Mouse (Mus musculus): ENCODE measurements around the gene Anapc1. TPM values are rescaled to one million over a fixed set of nuclear protein-coding genes. Genes with fewer than 3 reads are reported as not detected.

Anapc1 gene
- 54.9 and 58.6 TPM in 2 replicates for polyA plus RNA-seq (2015; fragmentation: Nextera tagmentation; extraction: Ambion mirVana)

DNA sequence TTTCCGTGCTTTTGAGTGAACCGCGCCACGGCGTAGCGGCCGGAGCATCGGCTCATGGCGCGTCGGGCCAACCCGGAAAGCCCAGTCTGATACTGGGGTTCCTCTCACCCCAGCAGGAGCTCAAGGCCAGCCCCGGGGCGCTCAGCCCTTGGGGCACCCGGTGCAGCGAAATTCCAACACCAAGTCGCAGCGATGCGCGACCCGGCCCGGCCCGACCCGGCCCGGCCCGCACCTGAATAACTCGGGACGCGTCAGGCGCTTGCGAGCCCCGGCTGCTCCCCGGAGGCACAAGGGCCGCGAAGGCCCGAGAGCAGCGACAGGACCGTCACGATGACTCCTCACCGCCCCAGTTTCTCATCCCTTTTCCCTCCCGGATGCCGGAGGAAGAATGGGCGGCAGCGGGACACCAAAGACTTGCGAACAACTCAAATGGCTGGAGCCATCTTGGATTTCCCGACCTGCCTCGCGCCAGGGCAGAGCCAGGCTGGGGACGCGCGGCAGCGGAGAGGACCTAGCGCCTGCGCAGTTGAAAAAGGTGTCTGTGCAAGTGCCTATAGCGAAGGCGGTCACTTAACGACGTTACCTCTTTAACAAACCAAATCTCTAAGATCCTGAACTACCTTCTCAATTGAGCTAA lies at the start of gene Anapc1:
Anapc1 (minus strand) TSS at position 471 of the 637 bp plus-strand sequence.
- peaks cover 10% of the 10 kb centered on the region for H3K36me3 ChIP-seq

DNA sequence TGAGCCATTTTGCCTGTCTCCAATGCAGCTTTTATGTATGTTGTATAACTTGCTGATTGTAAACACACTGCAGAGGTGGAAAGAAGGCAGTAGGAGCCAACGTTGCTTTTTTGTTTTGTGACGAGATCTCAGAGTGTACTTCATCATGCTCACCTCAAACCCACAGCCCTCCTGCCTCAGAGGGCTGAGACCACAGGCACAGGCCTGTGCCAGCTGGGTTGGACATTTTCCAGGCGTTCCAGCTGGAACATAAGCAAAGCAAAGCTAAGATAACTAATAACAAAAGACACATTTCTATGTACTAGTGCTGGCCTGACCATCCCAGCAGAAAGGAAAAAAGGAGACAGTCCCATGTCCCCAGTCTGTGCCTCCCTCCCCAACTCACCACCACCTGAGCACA lies 47.9 kb upstream of the Anapc1 start:
- no peaks in the 10 kb centered on the region for H3K9me3 ChIP-seq
- H3K4me3 ChIP-seq: no peak overlapping the region
- 0 out of 2 replicates have a peak, but pooled peaks cover 5% of the 10 kb centered on the region for H3K4me1 ChIP-seq
- no peaks in the 10 kb centered on the region for H3K36me3 ChIP-seq
- 60% methylated on average over 3 of the region's 3 CpGs for WGBS
- no peaks in the 10 kb centered on the region for H3K27me3 ChIP-seq
- ATAC-seq (replicated peaks): no peak
- H3K9ac ChIP-seq (replicated peaks): no peak overlapping the region
- no peak overlapping the region for H3K4me2 ChIP-seq (replicated peaks)
- no peak overlapping the region for H3K27ac ChIP-seq (replicated peaks)

More for the DNA sequence above, at the start of gene Anapc1:
- Histone ChIP-seq H3K27ac (replicated peaks) (peak within 1 kb of the TSS; percentile 93), H3K9ac (replicated peaks) (peak within 1 kb of the TSS; percentile 94), H3K9me3 (no peaks in the 10 kb centered on the region), H3K4me2 (replicated peaks) (peak within 1 kb of the TSS; percentile 65), H3K27me3 (no peaks in the 10 kb centered on the region), H3K4me3 (peak within 1 kb of the TSS; percentile 84), H3K4me1 (peaks cover 20% of the 10 kb centered on the region)
- under 1% methylated on average over 58 of the region's 58 CpGs for WGBS
- peak; percentile 98 for ATAC-seq (replicated peaks)

DNA sequence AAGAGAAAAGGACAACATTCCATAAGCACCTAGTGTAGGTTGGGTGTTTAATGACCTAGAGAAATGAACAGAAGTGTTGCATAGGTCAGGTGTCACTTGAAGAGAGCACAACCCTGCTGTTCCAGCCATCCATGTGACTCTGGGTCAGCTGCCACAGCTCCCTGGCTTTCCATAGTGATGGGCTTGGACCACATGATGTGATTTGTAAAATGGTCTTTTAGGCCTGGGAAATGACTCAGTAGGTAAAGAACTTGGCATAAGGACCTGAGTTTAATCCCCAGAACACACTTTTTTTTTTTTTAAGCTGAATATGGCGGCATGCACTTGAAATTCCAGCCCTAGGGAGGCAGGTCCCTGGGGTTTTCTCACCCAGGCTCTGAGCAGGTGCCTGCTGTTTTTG lies 44.8 kb upstream of the Anapc1 start:
- Histone ChIP-seq H3K9ac (replicated peaks) (no peak overlapping the region), H3K4me2 (replicated peaks) (no peak overlapping the region), H3K4me3 (no peak overlapping the region), H3K27ac (replicated peaks) (no peak overlapping the region), H3K27me3 (no peaks in the 10 kb centered on the region), H3K4me1 (no peaks in the 10 kb centered on the region), H3K36me3 (no peaks in the 10 kb centered on the region), H3K9me3 (no peaks in the 10 kb centered on the region)
- ATAC-seq (replicated peaks): no peak
- whole genome bisulfite sequencing: 84% methylated on average over 1 of the region's 1 CpGs

DNA sequence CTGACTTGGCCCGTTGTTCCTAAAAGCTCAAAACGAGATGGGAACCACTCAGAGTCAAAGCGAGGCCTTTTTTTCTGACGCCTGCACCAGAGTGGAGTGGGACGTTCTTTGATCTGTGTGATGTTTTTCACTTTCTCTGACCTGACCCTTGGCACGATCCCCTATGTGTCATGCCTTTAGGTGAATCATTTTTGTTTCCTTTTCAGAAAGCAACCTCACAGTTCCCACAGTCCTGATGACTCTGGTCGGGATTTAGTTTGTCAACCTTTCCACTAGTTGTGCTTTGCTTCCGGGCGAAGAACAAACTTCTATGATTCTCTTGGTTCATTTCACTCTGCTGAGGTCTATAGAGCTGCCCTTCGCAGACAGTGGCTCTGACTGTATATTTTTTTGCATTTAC lies 44.3 kb upstream of the Anapc1 start:
- no peak overlapping the region for H3K4me3 ChIP-seq

DNA sequence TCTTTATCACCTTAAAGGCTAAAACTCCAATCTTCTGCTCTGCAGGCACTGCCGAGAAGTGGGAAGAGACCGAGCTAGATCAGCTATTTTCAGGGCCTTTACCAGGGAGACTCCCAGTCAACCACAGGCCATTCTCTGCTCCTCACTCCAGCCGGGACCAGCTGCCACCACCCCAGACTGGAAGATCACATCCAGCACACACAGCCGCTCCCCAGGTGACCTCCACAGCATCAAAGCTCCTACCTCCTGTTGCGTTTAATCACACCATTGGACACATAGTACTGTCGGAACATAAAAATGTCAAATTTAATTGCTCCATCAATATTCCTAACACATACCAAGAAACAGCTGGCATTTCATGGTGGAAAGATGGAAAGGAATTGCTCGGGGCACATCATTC lies 42.0 kb upstream of the Anapc1 start:
- H3K36me3 ChIP-seq: no peaks in the 10 kb centered on the region
- 79% methylated on average over 7 of the region's 7 CpGs for WGBS
- H3K9me3 ChIP-seq: no peaks in the 10 kb centered on the region
- ATAC-seq (replicated peaks): no peak
- no peak overlapping the region for H3K9ac ChIP-seq (replicated peaks)
- H3K27ac ChIP-seq (replicated peaks): no peak overlapping the region
- no peaks in the 10 kb centered on the region for H3K27me3 ChIP-seq
- no peak overlapping the region for H3K4me2 ChIP-seq (replicated peaks)
- H3K4me3 ChIP-seq: no peak overlapping the region
- H3K4me1 ChIP-seq: no peaks in the 10 kb centered on the region

More for the DNA sequence above, 44.3 kb upstream of the Anapc1 start:
- no peaks in the 10 kb centered on the region for H3K9me3 ChIP-seq
- H3K4me1 ChIP-seq: no peaks in the 10 kb centered on the region
- H3K27ac ChIP-seq (replicated peaks): no peak overlapping the region
- H3K36me3 ChIP-seq: no peaks in the 10 kb centered on the region
- WGBS: 77% methylated on average over 10 of the region's 10 CpGs
- H3K4me2 ChIP-seq (replicated peaks): no peak overlapping the region
- no peak overlapping the region for H3K9ac ChIP-seq (replicated peaks)
- ATAC-seq (replicated peaks): no peak
- H3K27me3 ChIP-seq: no peaks in the 10 kb centered on the region

DNA sequence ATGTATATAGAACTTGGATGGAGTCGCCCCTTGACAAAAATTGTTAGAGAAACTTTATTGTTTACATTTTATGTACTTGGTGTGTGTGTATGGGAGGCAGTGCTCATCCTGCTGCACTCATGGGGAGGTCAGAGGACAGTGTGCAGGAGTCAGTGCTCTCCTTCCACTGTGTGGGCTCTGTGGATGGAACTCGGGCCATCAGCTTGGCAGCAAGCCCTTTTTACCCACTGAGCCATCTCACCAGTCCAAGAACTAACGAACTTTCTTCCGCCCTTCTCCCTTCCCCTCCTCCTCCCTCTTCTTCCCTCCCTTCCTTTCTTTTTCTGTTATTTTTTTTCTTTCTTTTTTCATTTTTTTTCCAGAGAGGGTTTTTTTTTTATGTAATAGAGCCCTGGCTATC lies 40.9 kb upstream of the Anapc1 start:
- no peak overlapping the region for H3K9ac ChIP-seq (replicated peaks)
- no peak for ATAC-seq (replicated peaks)
- 66% methylated on average over 4 of the region's 4 CpGs for WGBS
- no peak overlapping the region for H3K4me2 ChIP-seq (replicated peaks)
- no peaks in the 10 kb centered on the region for H3K4me1 ChIP-seq
- H3K9me3 ChIP-seq: no peaks in the 10 kb centered on the region
- no peak overlapping the region for H3K4me3 ChIP-seq
- H3K27ac ChIP-seq (replicated peaks): no peak overlapping the region
- no peaks in the 10 kb centered on the region for H3K27me3 ChIP-seq
- H3K36me3 ChIP-seq: no peaks in the 10 kb centered on the region

DNA sequence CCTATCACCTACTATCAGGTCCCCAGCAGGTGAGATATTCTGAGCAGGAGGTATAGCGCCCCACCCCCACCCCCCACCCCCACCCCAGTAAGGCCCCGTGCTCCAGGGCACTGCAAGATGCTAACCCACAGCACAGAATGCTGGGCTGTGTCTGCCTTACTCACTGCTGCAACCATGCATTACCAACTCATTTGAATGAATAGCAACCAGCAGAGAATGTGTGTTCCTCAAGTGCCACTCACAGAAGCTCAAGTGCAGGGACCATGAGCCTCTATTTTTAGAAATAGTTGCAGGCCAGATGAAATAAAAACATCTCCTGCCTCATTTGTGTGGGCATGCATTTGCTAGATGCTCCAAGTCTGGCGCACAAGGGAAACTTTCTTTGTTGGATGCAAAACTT lies 40.4 kb upstream of the Anapc1 start:
- H3K9me3 ChIP-seq: no peaks in the 10 kb centered on the region
- H3K4me1 ChIP-seq: no peaks in the 10 kb centered on the region
- no peaks in the 10 kb centered on the region for H3K36me3 ChIP-seq
- H3K4me2 ChIP-seq (replicated peaks): no peak overlapping the region
- H3K27ac ChIP-seq (replicated peaks): no peak overlapping the region
- ATAC-seq (replicated peaks): no peak
- no peak overlapping the region for H3K4me3 ChIP-seq
- 52% methylated on average over 3 of the region's 3 CpGs for WGBS
- no peak overlapping the region for H3K9ac ChIP-seq (replicated peaks)
- H3K27me3 ChIP-seq: no peaks in the 10 kb centered on the region

DNA sequence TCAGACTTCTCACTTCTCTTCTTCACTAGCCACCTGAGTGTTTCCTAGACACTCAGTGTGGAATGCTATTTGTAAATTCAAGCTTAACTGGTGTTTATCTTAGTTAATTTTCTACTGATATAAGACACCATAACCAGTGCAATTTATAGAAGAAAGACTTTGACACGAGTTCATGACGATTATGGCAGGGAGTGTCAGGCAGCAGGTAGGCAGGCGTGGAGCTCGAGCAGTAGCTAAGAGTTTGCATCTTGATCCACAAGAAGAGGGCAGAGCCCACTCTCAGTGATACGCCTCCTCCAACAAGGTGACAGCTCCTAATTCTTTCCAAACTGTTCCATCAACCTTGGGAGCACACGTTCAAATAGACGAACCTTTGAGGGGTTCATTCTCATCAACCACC lies 39.4 kb upstream of the Anapc1 start:
- Histone ChIP-seq H3K27ac (replicated peaks) (no peak overlapping the region), H3K36me3 (no peaks in the 10 kb centered on the region), H3K9ac (replicated peaks) (no peak overlapping the region), H3K4me2 (replicated peaks) (no peak overlapping the region), H3K27me3 (no peaks in the 10 kb centered on the region), H3K4me1 (no peaks in the 10 kb centered on the region), H3K9me3 (no peaks in the 10 kb centered on the region), H3K4me3 (no peak overlapping the region)
- WGBS: 87% methylated on average over 7 of the region's 7 CpGs
- ATAC-seq (replicated peaks): no peak

DNA sequence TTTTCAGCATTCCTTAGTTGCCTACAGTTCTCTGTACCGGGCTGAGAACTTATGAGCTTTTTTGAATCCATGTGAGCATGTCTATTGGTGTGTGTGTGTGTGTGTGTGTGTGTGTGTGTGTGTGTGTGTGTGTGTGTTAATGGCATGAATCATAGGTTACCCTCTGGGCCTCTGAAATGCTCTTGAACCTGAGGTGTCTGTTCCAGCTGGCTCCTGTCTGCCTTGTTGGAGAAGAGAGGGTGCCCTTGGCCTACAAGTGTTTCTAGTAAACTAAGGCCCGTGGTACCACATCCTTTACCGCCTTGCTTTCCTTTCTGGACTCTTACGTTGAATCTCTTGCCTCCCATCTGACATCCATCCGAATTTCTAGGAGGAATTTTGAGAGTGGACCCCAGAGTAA lies 38.9 kb upstream of the Anapc1 start:
- H3K9ac ChIP-seq (replicated peaks): no peak overlapping the region
- H3K4me3 ChIP-seq: no peak overlapping the region
- H3K4me1 ChIP-seq: no peaks in the 10 kb centered on the region
- no peaks in the 10 kb centered on the region for H3K36me3 ChIP-seq
- no peak for ATAC-seq (replicated peaks)
- H3K4me2 ChIP-seq (replicated peaks): no peak overlapping the region
- H3K9me3 ChIP-seq: no peaks in the 10 kb centered on the region
- no peak overlapping the region for H3K27ac ChIP-seq (replicated peaks)
- 93% methylated on average over 5 of the region's 5 CpGs for WGBS
- no peaks in the 10 kb centered on the region for H3K27me3 ChIP-seq

DNA sequence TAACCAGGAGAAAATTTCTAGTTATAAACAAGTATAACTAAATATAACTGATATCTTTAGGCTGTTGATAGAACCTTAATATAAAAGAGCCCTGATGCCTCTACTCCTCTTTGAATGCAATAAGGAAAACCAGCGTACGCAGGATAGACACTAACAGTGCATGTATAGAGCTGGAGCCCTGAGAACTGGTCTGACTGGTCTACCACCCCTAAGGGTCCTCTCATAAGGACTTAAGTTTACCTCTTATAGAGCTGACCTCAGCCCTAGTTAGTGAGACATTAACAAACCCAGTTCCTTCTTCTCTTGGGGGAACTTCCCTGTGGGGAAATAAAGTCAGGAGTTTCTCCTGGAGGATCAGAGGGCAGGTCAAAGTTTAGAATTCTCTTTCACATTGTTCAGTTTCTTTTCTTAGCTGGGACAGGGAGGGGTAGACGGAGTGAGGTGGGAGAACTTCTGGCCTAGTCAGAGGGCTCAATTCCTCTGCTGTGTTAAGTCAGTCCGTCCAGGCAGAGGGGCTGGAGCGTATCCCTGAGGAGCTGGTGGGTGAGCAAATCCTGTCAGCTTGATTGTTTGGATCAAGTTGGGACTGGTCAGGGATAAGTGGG lies 35.0 kb upstream of the Anapc1 start:
- no peak for ATAC-seq (replicated peaks)
- WGBS: 89% methylated on average over 5 of the region's 5 CpGs

DNA sequence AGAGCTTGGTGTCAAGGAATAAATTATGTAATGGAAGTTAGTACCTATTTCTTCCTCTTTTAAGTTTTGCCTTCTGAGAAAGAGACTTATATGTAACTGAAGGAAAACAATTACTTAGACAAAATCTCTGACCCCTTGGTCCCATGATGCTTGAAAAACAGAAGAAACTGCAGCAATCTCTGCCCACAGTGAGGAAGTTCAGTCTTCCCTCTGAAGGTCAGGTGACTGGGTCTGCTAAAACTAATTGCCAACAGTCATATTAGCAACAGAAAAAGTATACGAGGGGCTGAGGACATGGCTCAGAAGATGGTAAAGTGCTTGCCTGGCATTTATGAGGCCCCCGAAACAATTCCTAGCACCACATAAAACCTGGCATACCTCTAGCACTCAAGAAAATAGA lies 32.2 kb upstream of the Anapc1 start:
- no peak overlapping the region for H3K4me2 ChIP-seq (replicated peaks)
- H3K9ac ChIP-seq (replicated peaks): no peak overlapping the region
- H3K36me3 ChIP-seq: no peaks in the 10 kb centered on the region
- ATAC-seq (replicated peaks): no peak
- H3K4me3 ChIP-seq: no peak overlapping the region
- H3K27me3 ChIP-seq: no peaks in the 10 kb centered on the region
- H3K27ac ChIP-seq (replicated peaks): no peak overlapping the region
- H3K4me1 ChIP-seq: no peaks in the 10 kb centered on the region
- WGBS: 96% methylated on average over 2 of the region's 2 CpGs
- H3K9me3 ChIP-seq: no peaks in the 10 kb centered on the region

More for the DNA sequence above, 35.0 kb upstream of the Anapc1 start:
- H3K4me2 ChIP-seq (replicated peaks): no peak overlapping the region
- H3K9ac ChIP-seq (replicated peaks): no peak overlapping the region
- no peaks in the 10 kb centered on the region for H3K4me1 ChIP-seq
- no peak overlapping the region for H3K27ac ChIP-seq (replicated peaks)
- H3K9me3 ChIP-seq: no peaks in the 10 kb centered on the region
- H3K27me3 ChIP-seq: no peaks in the 10 kb centered on the region
- no peak overlapping the region for H3K4me3 ChIP-seq
- no peaks in the 10 kb centered on the region for H3K36me3 ChIP-seq

DNA sequence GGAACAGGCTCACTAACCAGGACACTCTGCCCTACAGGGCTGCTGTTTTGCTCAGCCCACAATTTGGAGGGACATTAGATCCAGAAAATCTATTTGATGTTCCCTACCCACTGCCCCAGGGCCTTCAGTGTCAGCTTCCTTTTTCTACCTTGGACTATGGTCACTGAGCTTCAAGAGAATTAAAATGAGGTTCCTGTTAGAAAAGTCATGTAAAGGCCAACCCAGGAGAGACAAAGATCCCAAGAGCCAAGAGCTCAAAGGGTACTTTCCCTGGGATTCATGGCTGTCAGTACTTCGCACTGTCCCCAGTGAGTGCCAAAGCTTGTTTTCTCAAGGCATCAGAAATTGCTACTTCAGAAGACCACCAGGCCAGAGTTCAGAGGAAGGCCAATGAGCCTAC lies 28.8 kb upstream of the Anapc1 start:
- Histone ChIP-seq H3K4me2 (replicated peaks) (no peak overlapping the region), H3K9me3 (no peaks in the 10 kb centered on the region), H3K36me3 (no peaks in the 10 kb centered on the region), H3K27ac (replicated peaks) (no peak overlapping the region), H3K9ac (replicated peaks) (no peak overlapping the region), H3K27me3 (no peaks in the 10 kb centered on the region), H3K4me1 (0 out of 2 replicates have a peak, but pooled peaks cover 7% of the 10 kb centered on the region), H3K4me3 (no peak overlapping the region)
- no peak for ATAC-seq (replicated peaks)
- 92% methylated on average over 1 of the region's 1 CpGs for WGBS
